Mouse (Mus musculus) gonadal fat pad, adult 2 months (tissue): Measurements from ENCODE around the gene Ccdc60. TPM values are rescaled to one million over a fixed set of nuclear protein-coding genes. Genes with fewer than 3 reads are reported as not detected.
"Not testable (repeated sequence)": the region's sequence is repeated elsewhere in the genome, so short reads cannot be mapped to it uniquely, and the experiment has no call there.

Experiments used
- DNase-seq: peaks from one replicate; pipeline ENCODE4 v3.0.0-alpha.2; 2012; ENCODE audit warnings: low read depth
- polyA plus RNA-seq: library from polyadenylated mRNA; depleted of rRNA; stranded (reverse); fragments of >200 nt; gene quantifications from 2 replicates; pipeline ENCODE4 v1.2.3, GENCODE M21; 2012

Ccdc60 gene
- polyA plus RNA-seq, 1 experiment, result 0.55 TPM

DNA sequence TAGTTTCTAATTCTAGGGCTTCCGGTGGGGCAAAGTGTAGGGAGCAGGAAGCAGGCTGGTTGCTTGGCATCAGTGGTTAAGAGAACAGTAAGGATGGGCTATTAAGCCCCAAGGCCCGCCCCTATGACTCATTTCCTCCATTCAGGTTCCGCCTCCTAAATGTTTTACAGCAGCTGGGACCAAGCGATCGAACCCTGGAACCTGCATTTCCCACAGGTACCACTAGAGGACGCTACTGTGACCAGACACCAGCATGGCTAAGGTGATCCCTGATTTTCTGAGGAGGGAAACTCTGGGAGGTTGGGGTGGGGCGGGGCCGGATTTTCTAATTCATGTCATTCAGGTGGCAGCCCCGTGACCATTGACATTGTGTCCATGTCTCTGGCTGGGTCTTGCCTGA is 96.1 kb downstream of the Ccdc60 start:
- DNase-seq, result no peak

DNA sequence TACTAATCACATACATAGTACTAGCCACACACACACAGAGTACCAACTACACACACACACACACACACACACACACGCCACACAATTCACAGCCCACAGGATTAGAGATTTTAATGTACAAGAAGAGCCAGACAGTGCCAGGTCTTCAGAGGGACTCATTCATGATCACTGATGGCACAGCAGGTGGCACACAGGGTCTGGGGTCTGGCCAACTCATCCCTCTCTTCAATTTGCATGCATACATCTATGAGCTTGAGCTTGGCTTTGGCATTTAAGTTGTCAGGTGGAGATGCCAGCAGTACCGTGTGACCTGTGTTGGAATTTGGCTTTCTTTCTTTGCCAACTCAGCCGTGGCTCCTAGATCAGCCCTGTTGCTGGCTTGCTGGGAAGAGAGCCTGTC is 97.2 kb downstream of the Ccdc60 start:
- DNase-seq, result no peak

DNA sequence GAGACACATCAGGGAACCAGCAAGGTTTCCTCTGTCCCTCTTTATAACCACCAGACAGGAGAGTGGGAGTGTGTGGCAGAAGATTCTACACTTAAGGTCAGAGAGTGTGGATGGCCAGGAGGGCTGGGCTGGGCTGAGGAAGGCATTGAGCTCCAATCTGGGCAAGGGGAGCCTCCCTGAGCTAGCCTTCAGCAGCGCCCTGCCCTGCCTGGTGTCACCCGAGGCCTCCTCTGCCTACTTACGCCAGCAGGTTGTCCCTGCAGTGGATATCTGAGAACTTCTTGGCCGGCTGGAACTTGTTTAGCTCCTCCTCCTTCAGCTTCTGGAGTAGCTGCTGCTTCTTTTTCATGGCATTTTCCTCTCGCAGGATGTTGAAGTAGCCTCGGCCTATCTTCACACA is 99.0 kb downstream of the Ccdc60 start:
- DNase-seq, result no peak

DNA sequence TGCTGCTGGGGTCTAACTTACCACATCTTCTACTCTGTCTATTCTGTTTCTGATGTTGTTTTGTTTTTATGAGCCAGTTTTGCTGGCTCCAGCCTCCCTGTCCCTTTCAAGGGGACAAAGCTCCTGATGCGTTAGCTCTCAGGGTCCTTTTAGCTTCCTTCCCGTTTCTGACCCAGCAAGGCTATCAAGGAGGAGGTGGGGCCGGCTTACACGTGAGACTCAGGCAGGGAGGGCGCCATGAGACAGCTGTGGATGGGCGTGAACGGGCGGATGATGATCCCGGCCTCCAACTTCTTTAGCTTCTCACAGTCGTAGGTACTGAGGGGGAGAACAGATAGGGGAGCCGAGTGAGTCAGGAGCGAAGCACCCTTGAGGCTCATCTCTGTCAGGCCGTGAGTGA is 108.2 kb downstream of the Ccdc60 start:
- DNase-seq, result no peak

DNA sequence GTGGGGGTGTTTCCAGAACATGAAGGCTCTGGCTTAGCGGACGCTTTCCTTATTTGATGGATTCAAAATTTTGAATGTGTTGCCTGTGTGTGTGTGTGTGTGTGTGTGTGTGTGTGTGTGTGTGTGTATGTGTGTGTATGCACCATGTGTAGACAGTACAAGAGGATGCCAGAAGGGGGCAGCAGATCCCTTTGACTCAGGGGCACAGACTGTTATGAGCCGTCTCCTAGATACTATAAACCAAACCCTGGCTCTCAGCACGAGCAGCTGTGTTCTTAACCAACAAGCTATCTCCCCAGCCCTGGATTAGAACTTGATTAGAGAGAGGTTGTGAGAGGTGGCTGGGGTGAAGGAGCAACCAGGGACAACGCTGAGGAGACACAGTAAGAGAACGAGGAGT is 117.1 kb downstream of the Ccdc60 start:
- no peak for DNase-seq

DNA sequence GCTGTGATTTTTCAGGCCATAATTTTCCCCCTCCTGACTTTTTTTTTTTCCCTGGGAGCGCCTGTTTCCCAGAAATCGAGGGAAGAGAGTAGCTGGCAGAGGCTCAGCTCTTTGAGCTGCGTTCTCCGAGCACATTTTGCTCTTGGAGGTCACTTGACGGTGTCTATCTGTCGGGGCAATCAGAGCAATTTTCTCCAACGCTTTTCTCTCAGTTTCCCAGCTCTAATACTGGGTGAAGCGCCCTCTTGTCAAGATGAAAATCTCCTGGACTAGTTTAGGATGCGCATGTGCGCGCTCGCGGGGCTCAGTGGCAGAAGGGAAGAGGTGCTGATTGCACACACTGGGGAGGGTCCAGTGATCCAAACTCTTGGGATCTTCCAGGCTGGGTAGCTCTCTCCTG is 121.8 kb downstream of the Ccdc60 start:
- DNase-seq, result no peak

DNA sequence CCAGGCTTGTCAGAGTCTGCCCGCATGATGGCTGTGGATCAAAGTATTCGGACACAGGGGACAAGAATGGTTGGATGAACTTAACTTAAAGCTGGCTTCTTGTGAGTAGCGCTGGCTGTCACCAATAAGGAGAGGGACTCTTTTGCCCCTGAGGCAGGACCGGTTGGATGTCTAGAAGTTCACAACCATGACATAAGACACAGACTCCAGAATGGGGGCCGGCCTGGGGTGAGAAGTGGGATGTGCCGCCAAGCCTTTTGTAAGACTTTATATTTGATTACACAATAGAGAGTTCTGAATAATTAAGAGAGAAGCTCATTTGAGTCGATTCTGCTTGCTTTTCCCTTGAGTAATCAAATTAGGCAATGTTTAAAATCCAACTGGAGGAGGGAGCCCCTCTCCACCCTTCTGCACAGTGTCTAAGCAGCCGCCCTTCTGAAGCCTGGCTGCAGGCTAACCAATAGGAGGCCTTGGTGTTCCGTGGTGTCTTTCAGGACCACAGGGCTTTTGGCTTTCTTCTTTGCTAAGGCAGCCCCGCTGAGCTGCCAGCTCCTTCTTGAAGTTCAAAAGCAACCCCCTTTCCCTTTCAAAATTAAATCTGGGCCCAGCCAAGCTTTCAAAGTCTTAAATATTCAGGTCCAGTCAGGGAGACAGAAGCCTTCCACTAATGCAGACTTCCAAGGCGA is 123.4 kb downstream of the Ccdc60 start:
- DNase-seq, result no peak

DNA sequence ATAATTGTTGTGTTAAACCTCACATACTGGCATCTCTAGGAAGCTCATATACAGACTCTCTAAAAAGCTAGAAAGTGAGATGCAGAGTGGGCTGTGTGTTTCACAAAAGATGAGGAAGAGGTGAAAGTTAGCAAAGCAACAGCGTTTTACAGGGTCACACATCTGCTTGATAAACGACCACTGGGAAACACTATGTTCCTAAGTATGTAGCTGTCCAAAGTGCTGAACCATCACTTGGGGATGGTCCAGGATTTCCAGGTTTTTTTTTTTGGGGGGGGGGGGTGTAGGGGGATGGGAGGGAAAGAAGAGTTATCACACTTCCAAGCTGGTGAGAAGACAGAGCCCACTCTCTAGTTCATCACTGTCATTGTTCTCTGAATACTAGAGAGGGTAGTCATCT is 134.0 kb downstream of the Ccdc60 start:
- DNase-seq, result no peak

DNA sequence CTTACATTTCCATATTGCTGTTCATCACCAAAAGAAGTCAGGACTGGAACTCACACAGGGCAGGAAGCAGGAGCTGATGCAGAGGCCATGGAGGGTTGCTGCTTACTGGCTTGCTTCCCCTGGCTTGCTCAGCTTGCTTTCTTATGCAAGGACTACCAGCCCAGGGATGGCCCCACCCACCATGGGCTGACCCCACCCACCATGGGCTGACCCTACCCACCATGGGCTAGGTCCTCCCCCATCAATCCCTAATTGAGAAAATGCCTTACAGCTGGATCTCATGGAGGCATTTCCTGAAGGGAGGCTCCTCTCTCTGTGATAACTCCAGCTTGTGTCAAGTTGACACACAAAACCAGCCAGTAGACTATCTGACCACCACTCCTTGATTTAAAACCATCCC is 142.3 kb downstream of the Ccdc60 start:
- not testable (repeated sequence) for DNase-seq

DNA sequence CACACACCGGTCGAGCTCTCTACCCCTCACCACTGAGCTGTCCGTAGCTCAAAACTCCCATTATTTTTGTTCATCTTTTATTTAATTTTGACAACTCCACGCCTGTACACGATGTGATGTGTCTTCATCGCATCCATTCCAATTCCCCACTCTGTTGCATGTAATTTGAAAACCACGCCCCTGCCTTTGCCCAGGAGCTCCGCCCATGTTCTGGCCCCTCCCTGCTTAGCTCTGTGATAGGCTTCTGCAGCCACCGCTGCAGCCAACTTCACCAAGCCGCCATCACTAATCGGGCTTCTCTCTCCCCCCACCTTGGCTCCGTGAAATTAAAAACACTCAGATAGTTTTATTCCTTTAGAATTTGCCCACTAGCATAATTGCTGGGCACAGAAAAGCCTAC is 144.1 kb downstream of the Ccdc60 start:
- DNase-seq, result no peak

DNA sequence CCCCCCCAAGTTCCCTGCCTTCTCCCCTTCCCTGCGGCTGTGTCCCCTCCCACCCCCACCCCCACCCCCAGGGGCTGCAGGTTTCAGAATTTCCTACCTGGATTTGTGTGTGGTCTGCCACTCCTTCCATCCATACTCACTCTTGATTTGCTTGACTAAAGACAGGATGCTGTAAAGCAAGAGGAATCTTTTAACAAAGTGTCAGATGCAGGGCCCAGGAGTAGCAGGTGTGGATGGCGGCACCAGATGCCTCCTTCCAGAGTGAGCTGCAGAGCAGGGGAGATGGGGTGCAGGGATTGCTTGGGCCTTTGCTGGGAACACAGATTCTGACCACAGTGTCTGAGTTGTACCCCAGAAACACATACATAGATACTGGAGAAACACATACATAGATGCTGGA is 148.1 kb downstream of the Ccdc60 start:
- no peak for DNase-seq

DNA sequence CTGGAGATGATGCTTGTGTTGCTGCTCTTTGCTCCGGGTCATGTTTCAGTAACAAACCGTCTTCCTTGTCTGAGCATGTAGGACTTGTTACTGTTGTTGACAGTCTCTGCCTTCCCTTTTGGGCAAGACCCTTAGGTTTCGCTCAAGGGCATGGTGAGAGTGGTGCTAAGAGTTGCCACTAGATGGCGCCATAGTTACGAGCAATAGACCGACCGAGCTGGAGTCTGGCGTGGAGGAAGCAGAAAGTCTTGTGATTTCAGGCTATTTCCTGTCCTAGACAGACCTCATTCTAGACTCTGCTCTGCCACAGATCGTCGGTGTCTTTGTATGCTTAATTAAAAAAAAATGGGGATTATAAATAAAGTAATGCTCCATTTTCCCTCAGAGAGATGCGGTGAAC is 165.4 kb downstream of the Ccdc60 start:
- no peak for DNase-seq

DNA sequence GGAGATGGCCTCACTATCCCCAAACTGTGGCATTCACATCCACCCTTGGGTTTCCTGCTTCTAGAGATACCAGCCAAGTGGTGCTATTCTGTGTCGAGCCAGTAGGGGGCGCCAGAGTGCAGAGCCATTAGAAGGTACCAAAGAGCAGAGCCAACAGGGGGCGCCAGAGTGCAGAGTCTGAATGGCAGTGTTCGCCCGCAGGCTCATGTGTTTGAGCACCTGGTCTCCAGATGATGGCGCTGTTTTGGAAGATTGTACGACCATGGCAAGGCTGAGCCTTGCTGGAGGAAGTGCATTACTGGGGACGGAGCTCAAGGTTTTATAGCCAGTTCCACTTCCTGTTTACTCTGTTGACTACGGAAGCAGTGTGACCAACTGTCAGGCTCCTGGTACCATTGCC is 172.2 kb downstream of the Ccdc60 start:
- no peak for DNase-seq

DNA sequence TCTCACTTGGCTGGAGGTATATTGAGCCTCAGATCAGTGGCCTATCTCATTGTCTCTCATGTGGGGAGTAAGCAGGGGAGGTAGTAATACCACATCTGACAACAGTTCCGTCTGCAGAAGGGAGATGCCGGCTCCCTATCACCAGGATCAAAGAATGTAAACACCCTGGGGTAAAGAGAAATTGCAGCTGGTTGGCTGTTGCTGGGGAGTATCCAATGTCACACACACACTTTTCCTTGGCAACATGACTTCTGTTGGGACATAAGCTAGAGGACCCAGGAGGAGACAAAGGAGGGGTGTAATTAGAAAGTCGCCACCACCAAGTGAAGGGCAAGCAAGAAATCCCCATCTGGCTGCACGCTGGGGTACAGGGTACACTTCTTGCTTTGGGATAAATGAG is 172.7 kb downstream of the Ccdc60 start:
- no peak for DNase-seq

DNA sequence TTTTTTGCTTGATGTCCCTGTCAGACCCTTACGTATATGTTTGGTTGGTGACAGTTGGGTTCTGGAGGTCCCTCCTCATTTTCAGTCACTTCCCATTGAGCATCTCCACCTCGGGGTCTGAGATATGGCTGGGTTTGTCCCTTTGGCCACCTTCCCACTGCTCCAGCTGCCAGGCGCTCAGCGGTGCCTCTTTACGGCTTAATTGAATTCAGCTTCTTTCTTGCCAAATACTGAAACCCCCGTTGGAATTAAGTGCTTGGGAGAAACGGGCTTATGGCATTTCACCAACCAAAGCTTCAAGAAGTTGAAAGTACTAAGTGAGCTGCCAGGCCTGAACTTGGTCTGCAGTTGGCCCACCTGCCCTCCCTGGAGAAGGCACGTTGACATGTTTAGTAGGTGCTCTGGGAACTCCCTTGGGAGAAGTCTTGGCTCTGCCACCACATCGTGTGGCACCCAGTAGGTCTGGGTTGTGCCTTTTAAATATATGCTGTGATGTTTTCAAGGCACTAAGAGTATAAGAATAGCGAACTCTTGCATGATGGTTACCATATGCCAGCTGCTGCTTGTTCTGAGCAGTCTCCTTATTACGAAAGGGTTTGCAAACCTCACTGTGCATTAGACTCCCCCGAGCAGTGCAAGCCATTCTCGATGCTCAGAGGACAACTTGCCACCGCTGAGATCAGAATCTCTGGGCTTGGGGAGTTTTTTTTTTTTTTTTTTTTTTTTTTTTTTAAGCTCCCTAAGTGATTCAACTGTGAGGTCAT is 173.5 kb downstream of the Ccdc60 start:
- DNase-seq, result no peak

DNA sequence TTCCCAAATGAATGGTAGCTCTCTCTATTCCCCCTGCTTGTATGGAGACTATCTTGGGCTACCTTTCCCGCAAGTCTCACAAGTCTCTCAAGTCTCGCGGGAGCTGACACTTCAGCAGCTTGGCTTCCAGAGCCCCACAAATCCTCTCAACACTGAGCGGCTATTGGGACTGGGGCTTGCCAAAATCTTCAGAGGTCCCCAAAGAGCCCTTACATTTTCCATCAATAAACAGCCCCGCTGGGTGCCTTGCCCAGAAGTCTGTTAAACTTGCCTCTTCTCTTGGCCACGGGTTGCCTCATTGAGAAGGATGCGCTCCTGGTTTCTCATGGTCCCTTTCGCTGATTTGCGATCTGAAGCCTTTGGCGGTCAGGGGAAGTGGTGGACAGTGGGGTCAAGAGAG is 180.1 kb downstream of the Ccdc60 start:
- DNase-seq, result no peak

DNA sequence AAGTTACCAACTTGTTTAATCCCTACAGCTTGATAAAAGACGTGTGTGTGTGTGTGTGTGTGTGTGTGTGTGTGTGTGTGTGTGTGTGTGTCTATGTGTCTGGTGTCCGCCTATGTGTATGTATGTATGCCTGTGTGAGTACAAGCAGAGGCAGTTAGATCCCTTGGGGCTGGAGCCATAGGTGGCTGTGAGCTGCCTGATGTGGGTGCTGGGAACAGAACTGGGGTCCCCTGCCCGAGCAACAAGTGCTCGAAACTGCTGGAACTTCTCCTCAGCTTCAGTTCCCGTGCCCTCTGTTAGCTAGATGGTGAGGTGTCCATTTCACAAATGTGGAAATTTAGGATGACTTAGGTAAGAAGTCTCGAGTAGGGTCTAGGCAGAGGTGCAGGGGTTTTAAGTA is 204.6 kb downstream of the Ccdc60 start:
- DNase-seq, result no peak

DNA sequence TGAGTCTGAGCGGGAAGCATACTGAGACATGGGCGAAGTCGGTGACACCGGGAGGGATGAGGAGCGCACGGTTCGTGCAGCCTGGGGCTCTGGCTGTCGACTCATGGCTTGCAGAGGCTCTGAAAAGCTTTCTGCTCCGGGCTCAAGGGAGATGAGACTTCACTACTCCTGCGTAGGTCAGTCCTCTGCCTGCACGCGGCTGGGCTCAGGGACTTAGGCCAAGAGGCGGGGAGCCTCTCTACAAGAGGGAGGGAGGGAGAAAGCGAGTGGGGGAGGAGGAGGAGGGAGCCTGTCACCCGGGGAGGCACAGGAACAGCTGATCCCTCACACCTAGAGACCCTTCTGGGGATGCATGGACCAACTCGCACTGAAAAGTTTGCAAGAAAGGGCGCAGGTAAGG is 205.7 kb downstream of the Ccdc60 start, which contains the start of gene Tmem233:
TSS of gene Tmem233 (minus strand) at position 164 of the 400 bp plus-strand sequence.
- no peak for DNase-seq

DNA sequence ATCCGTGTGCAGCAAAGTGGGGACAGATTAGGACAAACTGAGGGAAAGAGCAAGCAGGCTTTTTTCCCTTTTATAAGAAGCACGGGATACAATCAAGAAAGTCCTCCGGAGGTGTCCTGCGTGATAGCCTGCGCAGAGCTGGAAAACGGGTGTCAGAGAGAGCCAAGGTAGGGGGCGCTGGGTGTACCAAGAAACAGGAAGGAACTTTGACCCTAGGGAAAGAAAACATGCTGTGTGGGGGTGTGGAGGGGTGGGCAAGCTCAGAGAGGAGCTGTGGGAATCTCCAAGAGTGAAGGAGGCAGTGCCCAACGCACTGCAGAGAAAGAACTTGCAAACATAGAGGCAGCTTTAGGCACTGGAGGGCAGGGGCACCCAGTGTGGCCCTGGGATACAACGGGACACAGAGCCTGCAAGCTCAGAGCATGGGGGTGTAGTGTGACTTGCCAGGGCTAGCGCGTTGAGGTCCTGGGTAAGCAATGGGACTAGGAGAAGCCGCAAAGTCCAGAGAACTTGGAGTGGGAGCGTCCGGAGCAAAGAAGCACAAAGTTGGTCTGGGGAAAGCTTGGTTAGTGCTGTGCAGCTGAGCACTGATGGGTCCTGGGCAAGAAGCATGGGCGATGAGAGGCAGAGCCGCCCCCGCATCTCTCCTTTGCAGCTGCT is 206.4 kb downstream of the Ccdc60 start:
- no peak for DNase-seq

DNA sequence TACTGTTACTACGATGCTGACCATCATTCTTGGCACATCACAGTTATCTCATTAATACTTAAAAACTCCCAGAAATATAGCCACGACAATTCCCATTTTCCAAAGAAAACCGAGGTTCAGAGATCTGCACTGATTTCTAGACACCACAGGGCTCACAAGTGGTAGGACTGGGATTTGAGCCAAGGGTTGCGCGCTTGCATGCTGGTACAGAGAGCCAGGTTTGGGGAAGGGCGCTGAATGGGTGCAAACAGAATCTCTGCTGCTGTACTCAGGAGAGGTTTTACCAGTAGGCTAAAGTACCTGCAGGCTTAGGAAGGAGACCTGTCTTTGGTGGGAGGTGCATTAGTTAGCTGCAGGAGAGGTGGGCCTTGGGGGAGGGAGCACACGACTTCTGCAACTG is 207.2 kb downstream of the Ccdc60 start:
- DNase-seq, result no peak

DNA sequence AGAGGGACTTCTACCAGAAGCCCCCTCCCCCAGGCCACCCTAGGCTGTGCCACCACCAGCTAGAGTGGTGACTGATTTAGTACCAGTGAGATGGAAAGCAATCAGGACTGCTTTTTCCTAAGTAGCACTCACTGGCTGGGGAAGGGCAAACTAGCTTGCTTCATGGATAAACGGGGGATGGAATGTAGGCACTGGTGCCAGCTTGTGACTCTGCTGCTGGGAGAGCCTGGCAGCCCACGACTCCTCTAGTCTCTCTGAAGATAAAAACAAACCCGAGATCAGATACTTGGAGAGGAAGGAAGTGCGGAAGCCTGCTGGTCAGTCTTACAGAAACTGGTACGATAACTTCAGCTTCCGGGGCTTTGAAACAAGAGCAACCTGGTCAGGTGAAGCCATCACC is 208.0 kb downstream of the Ccdc60 start:
- no peak for DNase-seq
